Mouse (Mus musculus): ENCODE measurements around the gene P4ha3. TPM values are rescaled to one million over a fixed set of nuclear protein-coding genes. Genes with fewer than 3 reads are reported as not detected.
"Not testable (repeated sequence)": the region's sequence is repeated elsewhere in the genome, so short reads cannot be mapped to it uniquely, and the experiment has no call there.

Gene P4ha3
- total and polyA plus RNA-seq, 3 experiments, result 0.35 TPM; not detected in 2

DNA sequence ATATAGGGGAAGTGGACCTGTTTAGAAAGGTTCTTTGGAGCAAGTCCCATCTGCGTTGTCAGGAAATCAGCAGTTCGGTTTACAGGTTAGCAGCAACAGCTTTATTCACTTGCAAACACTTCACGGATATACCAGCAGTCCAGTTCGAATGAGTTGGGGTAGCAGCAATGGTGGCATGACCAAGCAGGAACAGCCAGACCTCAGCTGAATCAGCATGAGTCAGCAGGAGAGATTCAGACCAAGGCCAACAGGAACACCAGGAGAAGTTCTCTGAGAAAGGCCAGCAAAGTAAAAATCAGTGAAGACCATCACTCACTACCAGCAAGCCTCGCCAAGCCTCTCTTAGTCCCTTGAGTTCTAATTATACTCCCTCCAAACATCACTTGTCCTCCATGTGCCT, 34.7 kb upstream of the P4ha3 start:
- TF ChIP-seq SMC3 (IDR thresholded peaks at IDR 0.05; ENCODE audit: low read depth, low read length), result no peak
- TF ChIP-seq GABPA (IDR thresholded peaks at IDR 0.05; ENCODE audit: low read depth, low read length), result peak; percentile 73
- no peak for TF ChIP-seq SIN3A (IDR thresholded peaks at IDR 0.05; ENCODE audit: low read length)
- H3K4me3 ChIP-seq (ENCODE audit: control insufficient read depth in 1 of 2, insufficient read depth in 1 of 2, low read depth in 2 of 2, low read length in 2 of 2), result no peak overlapping the region

DNA sequence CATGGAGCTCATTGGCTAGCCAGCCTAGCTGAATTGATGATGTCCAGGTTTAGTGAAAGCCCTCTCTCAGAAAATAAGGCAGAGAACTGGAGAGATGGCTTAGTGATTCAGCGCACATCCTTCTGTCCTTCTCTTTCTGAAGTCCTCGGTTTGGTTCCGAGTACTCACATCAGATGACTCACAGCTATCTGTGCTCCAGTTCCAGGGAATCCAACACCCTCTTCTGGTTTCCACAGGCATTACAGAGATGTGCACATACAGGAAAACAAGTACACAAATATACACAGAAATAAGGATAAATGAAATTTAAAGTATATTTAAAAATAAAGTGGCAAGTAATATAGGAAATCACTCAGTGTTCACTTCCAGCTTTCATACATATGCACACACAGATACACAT, 23.0 kb upstream of the P4ha3 start:
- DNase-seq (ENCODE audit: low read depth, low spot score), result peak; percentile 47
- no peak overlapping the region for H3K27ac ChIP-seq (ENCODE audit: control insufficient read depth, low read depth, low read length)
- no peaks in the 10 kb centered on the region for H3K27me3 ChIP-seq (ENCODE audit: control insufficient read depth in 1 of 2, insufficient read depth in 2 of 2, low read length in 2 of 2)
- no peak for TF ChIP-seq JUND (IDR thresholded peaks at IDR 0.05; ENCODE audit: low read depth, low read length)
- TF ChIP-seq CHD1 (IDR thresholded peaks at IDR 0.05; ENCODE audit: low read depth, low read length), result no peak
- TF ChIP-seq POLR2AphosphoS5 (IDR thresholded peaks at IDR 0.05; ENCODE audit: borderline replicate concordance, low read depth, low read length), result no peak
- TF ChIP-seq NELFE (IDR thresholded peaks at IDR 0.05; ENCODE audit: low read depth, low read length), result no peak
- TF ChIP-seq MYC (IDR thresholded peaks at IDR 0.05; ENCODE audit: low read depth, low read length), result no peak
- TF ChIP-seq POLR2AphosphoS2 (IDR thresholded peaks at IDR 0.05; ENCODE audit: low read length), result no peak
- no peak for TF ChIP-seq MXI1 (IDR thresholded peaks at IDR 0.05; ENCODE audit: low read depth, low read length)
- TF ChIP-seq UBTF (IDR thresholded peaks at IDR 0.05; ENCODE audit: borderline replicate concordance, insufficient read depth, low read depth, low read length), result no peak
- TF ChIP-seq TBP (IDR thresholded peaks at IDR 0.05; ENCODE audit: low read depth, low read length), result no peak
- peak in 2 of 3 experiments; percentile 44 to 48; a peak in 4 of 6 replicates for TF ChIP-seq CTCF (IDR thresholded peaks at IDR 0.05 in 2 of 3, conservative IDR thresholded peaks at IDR 0.05 in 1 of 3; ENCODE audit: control insufficient read depth in 1 of 3, insufficient read depth in 1 of 3, low read depth in 2 of 3, low read length in 3 of 3, poor library complexity in 1 of 3, severe bottlenecking in 1 of 3)
- no peak for TF ChIP-seq MYB (IDR thresholded peaks at IDR 0.05; ENCODE audit: low read depth, low read length)
- TF ChIP-seq CHD2 (IDR thresholded peaks at IDR 0.05; ENCODE audit: low read length), result no peak
- no peak for TF ChIP-seq ETS1 (IDR thresholded peaks at IDR 0.05; ENCODE audit: low read depth, low read length)
- TF ChIP-seq E2F4 (IDR thresholded peaks at IDR 0.05; ENCODE audit: borderline replicate concordance, low read depth, low read length), result no peak
- peak; percentile 48 for TF ChIP-seq SMC3 (IDR thresholded peaks at IDR 0.05; ENCODE audit: low read depth, low read length)
- no peak for TF ChIP-seq ZKSCAN1 (IDR thresholded peaks at IDR 0.05; ENCODE audit: low read depth, low read length)
- TF ChIP-seq ZC3H11A (IDR thresholded peaks at IDR 0.05; ENCODE audit: low read depth, low read length), result peak; percentile 30; the same call in 1 of the 2 replicates
- TF ChIP-seq TAL1 (IDR thresholded peaks at IDR 0.05; ENCODE audit: low read length), result no peak
- no peak for TF ChIP-seq ZNF384 (IDR thresholded peaks at IDR 0.05; ENCODE audit: low read depth, low read length)
- no peak for TF ChIP-seq MAFK (IDR thresholded peaks at IDR 0.05; ENCODE audit: borderline replicate concordance, low read depth, low read length)
- TF ChIP-seq RAD21 (IDR thresholded peaks at IDR 0.05; ENCODE audit: low read depth, low read length), result peak; percentile 46
- no peak for TF ChIP-seq MEF2A (IDR thresholded peaks at IDR 0.05; ENCODE audit: extremely low read depth, insufficient replicate concordance, low read depth, low read length, poor library complexity, severe bottlenecking)
- no peaks in the 10 kb centered on the region for H3K4me1 ChIP-seq (ENCODE audit: control insufficient read depth in 1 of 2, insufficient read depth in 2 of 2, low read length in 2 of 2)
- no peak overlapping the region for H3K9ac ChIP-seq (ENCODE audit: control insufficient read depth, low read depth, low read length, poor library complexity, severe bottlenecking)
- no peaks in the 10 kb centered on the region for H3K9me3 ChIP-seq (replicated peaks; ENCODE audit: insufficient read depth, low read length)
- no peaks in the 10 kb centered on the region for H3K79me2 ChIP-seq (ENCODE audit: control insufficient read depth, insufficient read depth, low read length, poor library complexity)
- H3K4me3 ChIP-seq (ENCODE audit: control insufficient read depth in 1 of 2, insufficient read depth in 1 of 2, low read depth in 2 of 2, low read length in 2 of 2), result no peak overlapping the region
- no peaks in the 10 kb centered on the region; a peak in 1 of 4 replicates for H3K36me3 ChIP-seq (ENCODE audit: control insufficient read depth in 1 of 2, insufficient read depth in 2 of 2, low read length in 2 of 2)

More for the DNA sequence above, 34.7 kb upstream of the P4ha3 start:
- Histone ChIP-seq H3K9ac (ENCODE audit: control insufficient read depth, low read depth, low read length, poor library complexity, severe bottlenecking) (no peak overlapping the region), H3K4me1 (ENCODE audit: control insufficient read depth in 1 of 2, insufficient read depth in 2 of 2, low read length in 2 of 2) (no peaks in the 10 kb centered on the region; a peak in 1 of 4 replicates), H3K36me3 (ENCODE audit: control insufficient read depth in 1 of 2, insufficient read depth in 2 of 2, low read length in 2 of 2) (no peaks in the 10 kb centered on the region; a peak in 2 of 4 replicates), H3K79me2 (ENCODE audit: control insufficient read depth, insufficient read depth, low read length, poor library complexity) (no peaks in the 10 kb centered on the region), H3K27me3 (ENCODE audit: control insufficient read depth in 1 of 2, insufficient read depth in 2 of 2, low read length in 2 of 2) (no peaks in the 10 kb centered on the region), H3K9me3 (replicated peaks; ENCODE audit: insufficient read depth, low read length) (no peaks in the 10 kb centered on the region), H3K27ac (ENCODE audit: control insufficient read depth, low read depth, low read length) (no peak overlapping the region)
- DNase-seq (ENCODE audit: low read depth, low spot score), result peak; percentile 13

- not testable (repeated sequence) for H3K79me2 ChIP-seq (ENCODE audit: control insufficient read depth, insufficient read depth, low read length, poor library complexity); DNase-seq (ENCODE audit: low read depth, low spot score); H3K9me3 ChIP-seq (replicated peaks; ENCODE audit: insufficient read depth, low read length); H3K4me1 ChIP-seq (ENCODE audit: control insufficient read depth in 1 of 2, insufficient read depth in 2 of 2, low read length in 2 of 2); H3K9ac ChIP-seq (ENCODE audit: control insufficient read depth, low read depth, low read length, poor library complexity, severe bottlenecking); H3K27ac ChIP-seq (ENCODE audit: control insufficient read depth, low read depth, low read length); H3K27me3 ChIP-seq (ENCODE audit: control insufficient read depth in 1 of 2, insufficient read depth in 2 of 2, low read length in 2 of 2); H3K4me3 ChIP-seq (ENCODE audit: control insufficient read depth in 1 of 2, insufficient read depth in 1 of 2, low read depth in 2 of 2, low read length in 2 of 2); H3K36me3 ChIP-seq (ENCODE audit: control insufficient read depth in 1 of 2, insufficient read depth in 2 of 2, low read length in 2 of 2)
Measured at GRCm38 (mm10) chr7:100264934-100265333, 20.4 kb upstream of the P4ha3 start.

Measured in MEL (cell line).